Mouse (Mus musculus) embryonic facial prominence, embryonic 13.5 days (tissue): Measurements from ENCODE around the gene Relb. TPM values are rescaled to one million over a fixed set of nuclear protein-coding genes. Genes with fewer than 3 reads are reported as not detected.
A peak's percentile ranks its signal among the peaks of the same experiment; 100 is the strongest.

Experiments used
- ATAC-seq: fragments of 200-750 bp; cut with Nextera tagmentation; 2 replicates; pipeline ENCODE4 v1.8.0; 2017; ENCODE audit warnings: low read depth; ENCODE audit not compliant: insufficient number of reproducible peaks, insufficient read depth, low FRiP score, low TSS enrichment
- H3K27ac ChIP-seq: fragments of 300-500 bp; sonication (generic); 2 replicates; pipeline ENCODE4 v1.5.1; 2015; ENCODE audit warnings: moderate library complexity, mild to moderate bottlenecking, inconsistent platforms
- H3K27me3 ChIP-seq: fragments of 300-500 bp; sonication (generic); 2 replicates; pipeline ENCODE4 v1.6.1; 2015; ENCODE audit warnings: mild to moderate bottlenecking, inconsistent platforms
- H3K36me3 ChIP-seq: fragments of 300-500 bp; sonication (generic); 2 replicates; pipeline ENCODE4 v1.6.1; 2015; ENCODE audit warnings: mild to moderate bottlenecking, inconsistent platforms
- H3K4me1 ChIP-seq: fragments of 300-500 bp; sonication (generic); 2 replicates; pipeline ENCODE4 v1.6.1; 2015; ENCODE audit warnings: inconsistent platforms
- H3K4me2 ChIP-seq: fragments of 300-500 bp; sonication (generic); 2 replicates; pipeline ENCODE4 v1.6.1; 2015; ENCODE audit warnings: moderate library complexity, mild to moderate bottlenecking, inconsistent platforms
- H3K4me3 ChIP-seq: fragments of 300-500 bp; sonication (generic); 2 replicates; pipeline ENCODE4 v1.5.1; 2015; ENCODE audit warnings: mild to moderate bottlenecking, inconsistent platforms
- H3K9ac ChIP-seq: fragments of 300-500 bp; sonication (generic); 2 replicates; pipeline ENCODE4 v1.6.1; 2015; ENCODE audit warnings: mild to moderate bottlenecking, inconsistent platforms
- H3K9me3 ChIP-seq: fragments of 300-500 bp; sonication (generic); 2 replicates; pipeline ENCODE4 v1.6.1; 2016; ENCODE audit warnings: inconsistent platforms
- WGBS: fragments of 180-500 bp; shearing (Covaris S2); methylation state at CpG from one replicate; pipeline ENCODE4 v1.1.7; 2015; ENCODE audit warnings: mixed read lengths; 5-methylcytosine and 5-hydroxymethylcytosine counted together
- polyA plus RNA-seq: library from polyadenylated mRNA; unstranded; fragments of >200 nt; fragmentation: Nextera tagmentation; extraction: Ambion mirVana; gene quantifications from 2 replicates; pipeline ENCODE4 v1.2.1, GENCODE M21; 2015

Gene Relb
- polyA plus RNA-seq, 1 experiment from 2014 or later: 7.5 TPM

DNA sequence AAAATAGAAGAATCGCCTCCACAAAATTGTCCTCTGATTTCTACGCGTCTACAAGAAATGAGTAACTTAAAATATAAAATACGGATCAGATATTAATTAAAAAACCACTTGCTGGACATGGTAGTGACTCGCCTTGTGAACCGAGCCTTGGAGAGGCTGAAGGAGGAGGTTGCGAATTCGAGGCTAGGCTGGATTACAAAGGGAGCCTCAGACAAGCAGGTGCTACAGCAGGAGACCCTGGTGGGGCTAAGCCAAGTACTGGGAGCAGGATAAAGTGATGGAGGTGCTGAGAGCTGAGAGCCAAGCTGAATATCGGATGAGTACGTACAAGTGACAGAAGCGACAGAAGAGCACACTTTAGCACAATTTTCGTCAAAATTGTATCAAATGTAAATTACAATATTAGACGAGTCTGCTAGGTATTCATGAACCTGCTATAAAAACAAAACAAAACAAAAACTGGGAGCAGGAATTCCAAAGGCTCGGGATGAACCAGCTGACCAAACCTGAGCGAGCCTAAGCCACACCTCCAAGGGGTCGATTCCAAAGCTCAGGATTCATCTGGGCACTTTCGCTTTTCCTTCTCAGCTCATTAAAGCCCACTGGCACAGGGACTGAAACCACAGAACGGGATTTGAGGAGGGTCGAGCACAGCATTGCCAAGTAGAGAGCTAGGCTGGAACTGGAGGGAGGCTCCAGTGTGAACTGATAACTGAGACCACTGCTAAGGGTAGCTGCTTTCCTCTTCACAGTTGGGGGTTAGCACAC lies 66.4 kb downstream of the Relb start, which contains the start of gene Ppp1r37:
Gene Ppp1r37, minus strand, starts transcription at position 434 of the 768 bp plus-strand sequence.
- peaks cover 34% of the 10 kb centered on the region for H3K36me3 ChIP-seq
- peak within 1 kb of the TSS; percentile 93 for H3K27ac ChIP-seq
- WGBS: 4% methylated on average over 19 of the region's 19 CpGs
- 0 out of 2 replicates have a peak, but pooled peaks cover 3% of the 10 kb centered on the region for H3K9me3 ChIP-seq
- peak within 1 kb of the TSS; percentile 100 for H3K4me3 ChIP-seq
- no peak for ATAC-seq
- peaks cover 44% of the 10 kb centered on the region for H3K4me1 ChIP-seq
- peak within 1 kb of the TSS; percentile 92 for H3K4me2 ChIP-seq
- peak within 1 kb of the TSS; percentile 99 for H3K9ac ChIP-seq
- H3K27me3 ChIP-seq: no peaks in the 10 kb centered on the region

DNA sequence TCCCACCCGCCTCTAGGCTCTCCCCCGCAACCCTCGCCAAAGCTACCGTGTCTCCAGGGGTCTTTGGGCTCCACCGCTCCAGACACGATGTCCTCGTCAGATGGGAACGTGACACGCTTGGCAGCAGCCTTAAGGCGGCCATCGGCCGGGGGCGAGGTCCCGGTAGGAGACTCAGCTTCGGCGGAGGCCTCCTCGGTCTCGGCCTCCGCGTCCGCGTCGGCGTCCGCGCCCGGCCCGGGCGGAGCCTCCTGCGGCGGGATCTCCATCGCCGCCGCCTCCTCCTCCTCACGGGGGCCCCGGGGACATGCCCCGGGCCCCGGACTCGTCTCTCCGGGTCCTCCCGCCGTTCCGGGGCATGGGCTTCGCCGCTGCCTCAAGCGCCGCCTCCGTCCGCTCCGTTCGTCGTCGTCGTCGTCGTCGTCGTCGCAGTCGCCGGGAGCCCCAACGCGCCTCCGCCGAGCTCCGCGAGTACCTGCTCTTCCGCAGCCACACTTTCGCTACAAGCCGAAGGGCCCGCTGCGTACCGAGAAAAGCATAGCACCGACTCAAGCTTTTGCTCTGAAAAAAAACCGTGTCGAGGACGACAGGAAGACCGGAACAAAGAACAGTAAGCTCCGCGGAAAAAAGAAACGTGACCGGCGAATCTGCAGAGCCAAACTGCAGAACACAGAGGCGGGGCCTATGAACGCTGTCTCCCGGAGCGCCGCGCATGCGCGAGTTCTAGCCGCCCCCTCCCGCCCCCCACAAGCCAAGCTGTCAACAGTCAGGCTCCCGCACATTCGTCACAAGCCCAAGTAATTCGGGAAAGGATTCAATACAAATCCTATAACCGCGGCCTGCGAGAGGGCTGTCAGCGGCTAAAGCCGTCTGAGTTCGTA lies 67.2 kb downstream of the Relb start:
- Histone ChIP-seq H3K9me3 (0 out of 2 replicates have a peak, but pooled peaks cover 3% of the 10 kb centered on the region), H3K36me3 (peaks cover 33% of the 10 kb centered on the region), H3K4me2 (peak overlapping the region; percentile 92), H3K9ac (peak overlapping the region; percentile 99), H3K27me3 (no peaks in the 10 kb centered on the region), H3K4me3 (peak overlapping the region; percentile 100), H3K27ac (peak overlapping the region; percentile 93), H3K4me1 (peaks cover 47% of the 10 kb centered on the region)
- WGBS: under 1% methylated on average over 102 of the region's 102 CpGs
- ATAC-seq: peak; percentile 58

DNA sequence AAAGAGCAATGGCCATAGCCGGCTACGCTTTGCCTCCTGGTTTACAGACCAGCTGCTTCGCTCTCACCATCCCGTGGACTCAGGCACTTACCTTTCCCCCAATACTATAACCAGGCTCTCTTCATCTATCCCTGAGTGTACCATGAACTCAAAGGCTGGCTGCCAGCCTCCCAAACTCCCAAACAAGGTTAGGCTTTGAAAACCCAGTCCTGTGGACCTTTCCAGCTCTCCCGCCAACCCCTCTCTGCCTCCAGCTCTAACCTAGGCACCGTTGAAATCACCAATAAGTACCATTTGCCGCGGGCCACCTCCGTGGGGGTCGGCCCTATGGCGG lies 67.8 kb downstream of the Relb start:
- peak overlapping the region; percentile 99 for H3K9ac ChIP-seq
- H3K27me3 ChIP-seq: no peaks in the 10 kb centered on the region
- H3K27ac ChIP-seq: peak overlapping the region; percentile 93
- H3K9me3 ChIP-seq: 0 out of 2 replicates have a peak, but pooled peaks cover 3% of the 10 kb centered on the region
- ATAC-seq: no peak
- H3K36me3 ChIP-seq: peaks cover 29% of the 10 kb centered on the region
- H3K4me2 ChIP-seq: peak overlapping the region; percentile 92
- H3K4me3 ChIP-seq: peak overlapping the region; percentile 100
- peaks cover 47% of the 10 kb centered on the region for H3K4me1 ChIP-seq
- WGBS: under 1% methylated on average over 11 of the region's 11 CpGs

DNA sequence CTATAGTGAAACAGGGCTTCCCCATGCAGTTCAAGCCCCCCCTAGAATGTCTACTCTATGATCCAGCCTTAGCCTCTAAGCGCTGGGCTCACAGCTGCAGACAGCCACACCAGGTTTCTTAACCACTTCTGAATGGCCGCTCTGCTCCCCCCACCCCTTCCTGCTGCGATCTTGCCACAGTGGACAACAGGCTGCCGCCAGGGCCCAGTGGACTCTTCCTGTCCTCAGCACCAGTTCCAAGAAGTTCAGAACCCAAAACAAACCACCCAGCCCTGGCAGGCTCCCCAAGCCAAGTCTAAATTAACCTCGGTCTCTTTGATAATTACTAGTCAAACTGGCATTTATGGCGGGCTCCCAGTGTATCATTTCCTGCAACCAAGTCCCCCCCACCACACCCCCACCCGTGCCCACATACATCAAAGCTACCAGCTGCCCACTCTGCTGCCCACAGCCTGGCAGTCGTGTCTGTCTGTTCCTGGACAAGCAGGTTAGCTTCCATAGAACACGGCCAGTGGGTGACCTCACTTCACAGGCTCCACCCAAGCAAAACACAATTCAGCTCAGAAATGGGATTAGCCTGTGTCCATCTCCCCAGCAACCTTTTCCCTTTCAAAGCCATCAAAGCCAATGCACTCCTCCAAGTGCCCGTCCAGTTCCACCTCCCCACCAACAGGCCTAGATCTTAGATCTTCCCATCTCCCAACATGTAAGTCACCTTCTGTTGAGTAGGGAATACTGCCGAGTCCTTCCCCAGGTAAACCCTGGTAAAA lies 68.6 kb downstream of the Relb start:
- H3K9ac ChIP-seq: peak overlapping the region; percentile 99
- H3K4me2 ChIP-seq: peak overlapping the region; percentile 92
- peaks cover 27% of the 10 kb centered on the region for H3K36me3 ChIP-seq
- 0 out of 2 replicates have a peak, but pooled peaks cover 3% of the 10 kb centered on the region for H3K9me3 ChIP-seq
- H3K27ac ChIP-seq: no peak overlapping the region
- peaks cover 47% of the 10 kb centered on the region for H3K4me1 ChIP-seq
- no peak for ATAC-seq
- 24% methylated on average over 11 of the region's 11 CpGs for WGBS
- peak overlapping the region; percentile 100 for H3K4me3 ChIP-seq
- H3K27me3 ChIP-seq: no peaks in the 10 kb centered on the region

DNA sequence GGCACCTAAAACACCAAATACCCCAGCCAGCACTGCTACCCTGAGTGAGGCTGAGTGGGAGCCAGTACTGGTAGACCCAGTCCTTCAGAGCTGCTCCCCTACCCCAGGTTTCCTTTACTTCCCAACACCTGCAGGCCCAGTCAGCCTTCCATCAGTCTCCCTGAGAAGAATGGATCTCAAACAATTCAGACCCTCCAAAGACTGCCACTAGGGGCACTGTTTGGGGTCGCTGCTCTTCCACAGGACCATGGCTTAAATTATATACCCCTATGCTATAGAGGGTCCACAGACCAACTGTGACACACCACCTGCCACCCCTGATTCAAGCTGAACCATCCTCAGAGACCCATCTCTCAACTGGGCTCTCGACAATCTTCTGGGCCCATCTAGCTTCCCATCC lies 70.3 kb downstream of the Relb start:
- no peak for ATAC-seq
- H3K4me2 ChIP-seq: peak overlapping the region; percentile 92
- H3K27ac ChIP-seq: no peak overlapping the region
- no peaks in the 10 kb centered on the region for H3K9me3 ChIP-seq
- peak overlapping the region; percentile 2 for H3K9ac ChIP-seq
- 41% methylated on average over 2 of the region's 2 CpGs for WGBS
- peaks cover 23% of the 10 kb centered on the region for H3K36me3 ChIP-seq
- 0 out of 2 replicates have a peak overlapping the region, but pooled peaks have one; percentile 7 for H3K4me3 ChIP-seq
- peaks cover 53% of the 10 kb centered on the region for H3K4me1 ChIP-seq
- H3K27me3 ChIP-seq: no peaks in the 10 kb centered on the region

DNA sequence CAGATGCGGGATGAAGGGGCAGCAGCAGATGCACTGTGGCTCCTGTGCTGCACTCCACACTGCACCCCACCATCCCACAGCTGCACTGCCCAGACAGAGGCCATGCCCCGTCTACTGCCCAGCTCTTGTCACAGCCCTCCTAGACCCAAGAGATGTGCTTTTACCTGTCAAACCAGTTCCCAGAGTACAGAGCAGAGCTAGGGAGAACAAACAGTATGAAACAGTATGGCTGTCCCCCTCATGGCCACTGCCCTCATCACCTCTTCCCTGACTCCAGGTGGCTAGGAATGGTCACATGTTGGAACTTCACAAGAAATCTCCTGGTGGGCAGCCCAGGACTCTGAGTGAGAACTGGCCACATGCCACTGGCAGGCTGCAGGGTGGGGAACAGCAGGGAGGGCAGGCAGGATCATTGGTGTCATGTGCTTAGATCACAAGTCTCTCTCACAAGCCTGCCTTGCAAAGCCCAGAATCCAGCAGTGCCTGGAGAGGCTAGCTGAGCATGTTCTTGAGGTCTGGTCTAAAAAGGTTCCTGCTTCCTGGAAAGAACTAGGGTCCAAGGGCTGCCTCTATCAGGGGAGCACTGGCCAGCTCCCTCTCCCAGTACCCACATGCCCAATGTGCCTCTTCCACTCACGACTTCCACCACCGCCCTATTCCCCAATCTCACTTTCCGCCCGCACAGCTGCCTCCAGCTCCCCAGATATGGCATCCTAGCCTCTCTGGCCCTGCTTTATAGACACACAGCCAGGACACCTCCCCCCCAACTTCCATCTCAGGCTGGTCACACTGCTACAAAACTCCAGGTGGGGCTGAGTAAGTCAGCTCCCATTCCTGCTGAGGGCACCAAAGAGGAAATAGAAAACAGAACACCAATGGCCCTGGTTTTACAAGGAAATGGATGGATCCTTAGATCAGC lies 71.0 kb downstream of the Relb start:
- H3K4me2 ChIP-seq: 0 out of 2 replicates have a peak overlapping the region, but pooled peaks have one; percentile 5
- WGBS: 84% methylated on average over 6 of the region's 6 CpGs
- peaks cover 28% of the 10 kb centered on the region for H3K36me3 ChIP-seq
- no peaks in the 10 kb centered on the region for H3K9me3 ChIP-seq
- H3K4me3 ChIP-seq: 0 out of 2 replicates have a peak overlapping the region, but pooled peaks have one; percentile 0
- ATAC-seq: no peak
- peak overlapping the region; percentile 2 for H3K9ac ChIP-seq
- H3K4me1 ChIP-seq: peaks cover 46% of the 10 kb centered on the region
- H3K27ac ChIP-seq: no peak overlapping the region
- H3K27me3 ChIP-seq: no peaks in the 10 kb centered on the region

DNA sequence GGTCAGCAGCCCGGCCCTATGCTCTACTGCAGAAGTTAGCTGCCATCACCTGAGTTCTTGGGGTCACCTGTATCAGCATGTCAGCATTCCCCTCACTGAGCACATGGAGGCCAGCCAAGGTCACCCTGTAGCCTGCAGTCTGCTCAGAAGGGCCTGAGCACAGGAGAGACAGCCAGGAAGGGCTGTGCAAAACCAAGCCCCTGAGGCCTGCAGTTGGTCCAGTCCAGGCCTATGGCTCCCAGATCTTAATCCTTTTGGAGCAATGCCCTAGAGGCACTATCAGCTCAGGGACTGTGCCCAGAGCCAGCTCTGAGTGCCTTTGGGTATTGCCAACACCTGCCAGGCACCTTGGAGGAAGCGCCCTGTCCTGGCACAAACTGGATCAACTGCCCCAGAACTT lies 72.2 kb downstream of the Relb start:
- Histone ChIP-seq H3K9ac (0 out of 2 replicates have a peak overlapping the region, but pooled peaks have one; percentile 36), H3K27ac (no peak overlapping the region), H3K9me3 (no peaks in the 10 kb centered on the region), H3K4me1 (peaks cover 42% of the 10 kb centered on the region), H3K36me3 (peaks cover 37% of the 10 kb centered on the region), H3K27me3 (no peaks in the 10 kb centered on the region), H3K4me2 (no peak overlapping the region), H3K4me3 (no peak overlapping the region)
- WGBS: 93% methylated on average over 2 of the region's 2 CpGs
- no peak for ATAC-seq

Other genes with a start within 250 kb of the Relb start
- 17.0 and 17.4 TPM in 2 replicates for gene Ercc2, start 247.4 kb downstream of the Relb start, polyA plus RNA-seq
- gene Klc3, start 225.3 kb downstream of the Relb start, polyA plus RNA-seq: 14.5 and 14.8 TPM in 2 replicates
- gene Ckm, start 224.7 kb downstream of the Relb start, polyA plus RNA-seq: 2.1 TPM in 1 of 2 replicates, not detected in the other
- 10.2 and 12.4 TPM in 2 replicates for gene Mark4, start 170.6 kb downstream of the Relb start, polyA plus RNA-seq
- 0.73 and 0.84 TPM in 2 replicates for gene Exoc3l2, start 166.1 kb downstream of the Relb start, polyA plus RNA-seq
- gene Bloc1s3, start 121.1 kb downstream of the Relb start, polyA plus RNA-seq: 2.3 and 2.7 TPM in 2 replicates
- 60.2 and 64.1 TPM in 2 replicates for gene Trappc6a, start 121.0 kb downstream of the Relb start, polyA plus RNA-seq
- gene Nkpd1, start 111.6 kb downstream of the Relb start, polyA plus RNA-seq: 0.08 and 0.15 TPM in 2 replicates
- 26.0 and 30.3 TPM in 2 replicates for gene Ppp1r37, start 66.4 kb downstream of the Relb start, polyA plus RNA-seq
- gene Zfp296, start 52.2 kb downstream of the Relb start, polyA plus RNA-seq: 0.67 and 0.83 TPM in 2 replicates
- 169 and 174 TPM in 2 replicates for gene Gemin7, start 51.8 kb downstream of the Relb start, polyA plus RNA-seq
- gene Clasrp, start 25.0 kb downstream of the Relb start, polyA plus RNA-seq: 61.2 and 73.9 TPM in 2 replicates
- 69.8 and 74.7 TPM in 2 replicates for gene Clptm1, start 35.6 kb upstream of the Relb start, polyA plus RNA-seq
- gene Apoc2, start 48.5 kb upstream of the Relb start, polyA plus RNA-seq: 11.5 TPM in 1 of 2 replicates, not detected in the other
- gene Gm44805, start 52.0 kb upstream of the Relb start, polyA plus RNA-seq: 0.69 TPM in 1 of 2 replicates, not detected in the other
- 1.5 TPM in 1 of 2 replicates, not detected in the other for gene Apoc4, start 52.0 kb upstream of the Relb start, polyA plus RNA-seq
- gene Apoc1, start 63.2 kb upstream of the Relb start, polyA plus RNA-seq: 10.3 and 17.3 TPM in 2 replicates
- 200 and 263 TPM in 2 replicates for gene Apoe, start 69.8 kb upstream of the Relb start, polyA plus RNA-seq
- gene Tomm40, start 86.0 kb upstream of the Relb start, polyA plus RNA-seq: 112 and 139 TPM in 2 replicates
- gene Nectin2, start 121.0 kb upstream of the Relb start, polyA plus RNA-seq: 82.9 and 87.0 TPM in 2 replicates
- gene Bcam, start 141.6 kb upstream of the Relb start, polyA plus RNA-seq: 98.1 and 116 TPM in 2 replicates
- 8.1 and 10.4 TPM in 2 replicates for gene Cblc, start 167.4 kb upstream of the Relb start, polyA plus RNA-seq
- 2.2 and 3.6 TPM in 2 replicates for gene Bcl3, start 193.3 kb upstream of the Relb start, polyA plus RNA-seq
- 0.28 and 0.72 TPM in 2 replicates for gene Gm19345, start 222.6 kb upstream of the Relb start, polyA plus RNA-seq
- gene Ceacam16, start 231.9 kb upstream of the Relb start, polyA plus RNA-seq: not detected in 2 replicates